Mouse (Mus musculus) cerebellum, adult 2 months (tissue): ENCODE data around the gene Fbxl18.

Source experiments
- CTCF ChIP-seq: fragments of 200-500 bp; IDR thresholded peaks from 2 replicates; pipeline ENCODE4 v1.5.1; 2011; ENCODE audit warnings: low read depth, mild to moderate bottlenecking, control low read depth, low read length, moderate library complexity, borderline replicate concordance; ENCODE audit not compliant: insufficient read depth
- POLR2A ChIP-seq: fragments of 200-500 bp; IDR thresholded peaks from 2 replicates; pipeline ENCODE4 v1.6.1; 2011; ENCODE audit warnings: low read length, control low read depth, borderline replicate concordance; ENCODE audit not compliant: insufficient read depth

DNA sequence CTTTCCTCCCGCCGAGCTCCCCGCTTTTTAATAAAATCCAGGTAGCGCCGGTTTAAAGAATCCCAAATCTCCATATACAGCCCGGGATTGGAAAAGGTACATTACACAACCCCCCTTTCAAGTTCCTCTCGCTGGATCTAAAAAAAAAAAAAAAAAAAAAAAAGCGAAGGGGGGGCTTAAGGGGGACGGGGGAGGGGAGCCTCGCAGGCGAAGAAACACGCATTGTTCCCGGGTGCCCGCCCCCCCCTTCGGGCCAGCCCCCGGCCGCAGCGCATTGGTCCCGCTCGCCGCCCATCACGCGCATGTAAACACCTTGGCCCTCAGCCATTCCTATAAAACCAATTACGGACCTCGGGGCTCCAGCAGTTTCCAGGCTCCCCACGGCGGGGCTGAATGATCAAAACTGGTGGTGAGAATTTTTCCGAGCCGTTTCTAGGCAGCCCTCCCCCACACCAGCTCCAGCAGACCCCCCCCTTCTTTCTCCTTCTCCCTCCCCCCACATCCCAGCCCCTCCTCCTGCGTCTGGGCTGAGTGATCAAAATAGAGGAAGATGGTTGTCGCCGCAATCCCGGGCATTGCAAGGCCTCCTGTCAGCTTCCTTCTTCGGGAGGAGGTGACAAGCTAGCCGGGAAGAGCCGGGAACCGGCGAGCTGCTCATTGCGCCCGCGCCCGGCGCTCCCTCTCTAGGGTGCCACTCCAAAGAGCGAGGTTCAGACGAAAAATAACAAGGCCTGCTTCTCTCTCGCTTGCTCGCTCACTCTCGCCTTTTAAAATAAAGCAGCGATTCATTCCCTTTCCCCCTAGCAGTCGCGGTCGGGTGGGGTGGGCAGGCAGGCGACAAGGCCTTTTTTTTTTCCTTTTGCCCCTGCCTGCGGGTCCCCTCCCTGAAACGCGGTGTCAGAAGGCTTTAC lies 77.4 kb downstream of the Fbxl18 start, which contains the start of gene Tnrc18:
- TF ChIP-seq CTCF, result no peak
- peak; percentile 92; the same call in 1 of the 2 replicates for TF ChIP-seq POLR2A
